Mouse (Mus musculus) B cell, adult 2 months (primary cell): ENCODE measurements around the gene Naif1.

Experiments used
- DNase-seq, 2 experiments: peaks; one replicate each; pipeline ENCODE4 v3.0.0; 2022

Naif1 gene

DNA sequence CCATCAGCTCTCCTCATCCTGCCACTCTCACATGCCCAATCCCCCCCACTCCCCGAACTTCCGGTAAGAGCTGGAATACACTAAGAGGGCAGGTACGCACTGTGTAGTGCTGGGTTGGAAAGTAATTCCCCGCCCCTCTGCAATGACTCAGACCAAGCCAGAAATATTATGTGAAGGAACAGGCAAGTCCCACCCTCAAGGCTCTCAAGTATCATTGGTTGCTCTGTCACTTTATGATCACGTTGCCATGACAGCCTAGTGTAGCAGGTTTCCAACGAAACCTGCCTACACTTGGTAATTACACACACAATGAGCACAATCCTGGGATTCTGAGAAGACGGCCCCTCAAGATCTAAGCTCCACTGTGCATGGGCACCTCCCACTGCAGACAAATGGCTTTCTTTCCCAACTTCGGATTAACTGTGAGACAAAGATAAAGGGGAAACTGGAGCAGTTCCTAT lies 22.0 kb upstream of the Naif1 start:
- DNase-seq: no peak

DNA sequence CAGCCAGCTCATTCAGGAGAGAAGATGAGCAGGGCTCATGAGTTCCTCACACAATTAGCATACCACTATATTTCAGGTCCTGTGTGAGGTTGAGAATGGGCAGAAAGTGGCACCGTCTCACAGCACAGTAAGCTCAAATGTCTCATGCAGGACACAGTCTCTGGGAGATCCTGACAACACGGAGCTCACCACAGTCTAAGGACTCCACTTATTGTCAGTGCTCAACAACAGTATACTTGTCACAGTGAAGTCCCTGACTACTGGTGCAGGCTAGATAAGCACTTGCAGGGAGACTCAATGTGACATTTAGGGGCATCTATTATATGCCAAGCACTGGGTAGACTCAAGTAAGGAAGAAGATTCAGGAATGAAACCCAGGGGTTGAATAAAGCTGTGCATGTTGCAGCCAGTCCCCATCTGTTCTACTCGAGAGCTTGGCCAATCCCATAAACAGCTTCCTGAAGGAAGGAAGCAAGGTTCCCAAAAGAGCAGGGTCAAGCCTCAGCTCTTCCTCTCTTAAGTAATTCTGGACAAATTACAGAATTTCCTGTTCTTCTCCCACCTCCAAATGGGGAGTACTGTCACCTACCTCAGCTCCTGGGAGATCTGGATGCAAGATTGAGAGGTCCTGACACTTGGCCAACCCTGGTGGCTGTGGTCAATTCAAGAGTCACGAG lies 20.9 kb upstream of the Naif1 start:
- no peak for DNase-seq

DNA sequence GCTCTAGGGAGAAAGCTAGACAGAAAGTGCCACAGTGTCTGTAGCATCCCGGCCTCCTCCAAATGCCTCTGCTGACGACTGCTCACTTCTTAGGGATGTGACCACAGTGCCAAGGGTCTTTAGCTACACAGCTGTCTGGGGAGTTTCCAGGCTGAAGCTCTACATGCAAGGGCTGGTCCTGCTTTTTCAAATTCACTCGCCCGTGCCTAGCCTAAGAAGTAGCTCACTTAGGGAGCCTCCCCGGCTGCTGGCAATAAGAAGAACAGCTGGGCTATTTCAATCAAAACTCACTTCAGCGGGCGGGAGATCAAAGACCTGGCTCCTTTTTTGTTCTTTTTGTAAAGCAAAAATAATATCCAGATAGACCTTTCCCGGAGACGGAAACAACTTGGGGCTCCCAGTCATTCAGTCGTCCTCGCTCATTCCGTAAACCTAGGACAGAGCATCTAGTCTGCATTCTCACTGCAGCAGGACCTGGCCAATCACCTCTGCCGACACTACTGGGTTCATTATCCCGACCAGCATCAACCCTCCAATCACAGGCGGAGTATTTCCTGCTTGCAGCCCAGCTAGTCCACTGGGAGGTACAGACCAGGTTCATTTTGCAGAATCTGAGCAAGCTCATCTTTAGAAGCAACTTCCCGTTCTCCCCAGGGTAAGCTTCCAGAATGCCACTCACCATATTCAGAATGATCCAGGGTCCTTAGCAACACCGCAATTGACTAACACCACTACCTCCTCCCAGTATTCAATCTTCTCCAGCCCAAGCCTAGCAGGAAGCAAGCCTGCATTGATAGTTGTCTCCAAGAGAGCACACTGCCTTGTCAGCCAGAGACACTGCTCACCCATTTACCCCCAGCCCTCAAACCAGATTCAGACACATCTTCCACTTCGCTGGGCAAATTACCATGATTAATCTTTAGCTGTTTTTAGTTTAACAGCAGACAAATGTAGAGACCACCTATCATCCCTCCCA lies 19.3 kb upstream of the Naif1 start:
- no peak for DNase-seq

DNA sequence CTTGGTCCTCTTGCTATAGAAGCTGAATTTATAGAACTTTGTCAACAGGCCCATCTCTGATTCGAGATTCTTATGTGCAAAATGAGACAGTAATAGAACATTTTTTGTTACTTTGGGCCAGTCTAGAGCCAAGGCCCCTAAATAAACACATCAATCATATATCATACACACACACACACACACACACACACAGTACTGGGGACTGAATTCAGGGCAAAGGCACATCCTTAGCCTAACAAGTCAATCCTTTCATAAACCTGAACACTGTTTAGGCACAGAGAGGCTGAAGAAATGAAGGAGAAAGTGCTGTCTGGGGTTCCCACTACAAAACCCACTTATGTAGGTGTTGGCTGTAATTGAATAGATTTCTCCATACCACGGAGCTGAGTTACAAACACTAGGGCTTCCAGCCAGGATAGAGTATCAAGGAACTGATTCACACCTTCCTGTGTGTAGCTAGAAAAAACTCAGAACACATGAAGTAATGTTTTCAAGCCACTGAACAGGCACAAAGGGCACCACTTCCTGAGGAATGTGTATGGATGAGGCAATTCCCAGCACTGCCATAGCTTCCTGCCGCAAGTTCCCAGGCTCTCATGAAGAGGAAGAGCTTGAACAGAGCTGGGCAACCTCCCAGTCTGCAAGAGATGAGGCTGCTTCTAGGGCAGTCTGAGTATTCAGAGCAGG lies 13.4 kb upstream of the Naif1 start:
- no peak for DNase-seq

DNA sequence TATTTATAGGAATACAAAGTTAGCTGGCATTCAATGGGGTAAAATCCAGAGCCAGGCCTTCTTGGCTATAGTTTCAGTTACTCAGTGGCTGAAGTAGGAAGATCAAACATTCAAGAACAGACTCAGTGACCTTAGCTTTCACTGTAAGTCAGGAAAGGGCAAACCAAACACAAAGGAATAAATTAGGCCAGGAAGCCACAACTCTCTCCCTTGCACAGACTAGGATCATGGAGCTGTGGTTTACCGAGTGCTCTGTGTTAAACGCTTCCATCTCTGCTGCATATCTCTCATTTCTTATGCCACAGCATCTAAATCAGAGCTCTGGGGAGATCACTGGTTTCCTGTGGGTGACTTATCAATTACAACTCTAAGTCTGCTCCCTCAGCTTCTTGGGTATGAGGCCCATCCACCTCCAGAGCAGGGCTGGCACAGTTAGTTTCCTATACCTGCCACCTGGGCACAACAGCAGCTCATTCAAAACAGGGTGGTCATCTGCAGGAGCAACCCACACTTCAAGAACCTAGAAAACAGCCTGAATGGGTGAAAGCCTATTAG lies 12.6 kb upstream of the Naif1 start:
- DNase-seq: no peak

DNA sequence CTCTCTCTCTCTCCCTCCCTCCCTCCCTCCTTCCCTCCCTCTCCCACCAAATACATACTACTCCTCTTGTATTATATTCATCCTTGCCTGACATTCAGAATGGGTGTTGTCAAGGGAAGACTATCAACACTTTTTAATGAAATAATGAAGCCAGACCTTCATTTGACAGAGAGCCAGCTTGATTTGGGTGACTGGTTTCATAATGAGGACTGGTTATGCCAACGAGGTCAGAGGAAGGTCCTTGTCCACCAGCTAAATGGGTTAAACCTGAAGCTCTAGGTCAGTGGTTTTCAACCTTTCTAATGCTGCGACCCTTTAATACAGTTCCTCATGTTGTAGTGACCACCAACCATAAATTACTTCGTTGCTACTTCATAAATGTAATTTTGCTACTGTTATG lies 11.5 kb upstream of the Naif1 start:
- DNase-seq: no peak

DNA sequence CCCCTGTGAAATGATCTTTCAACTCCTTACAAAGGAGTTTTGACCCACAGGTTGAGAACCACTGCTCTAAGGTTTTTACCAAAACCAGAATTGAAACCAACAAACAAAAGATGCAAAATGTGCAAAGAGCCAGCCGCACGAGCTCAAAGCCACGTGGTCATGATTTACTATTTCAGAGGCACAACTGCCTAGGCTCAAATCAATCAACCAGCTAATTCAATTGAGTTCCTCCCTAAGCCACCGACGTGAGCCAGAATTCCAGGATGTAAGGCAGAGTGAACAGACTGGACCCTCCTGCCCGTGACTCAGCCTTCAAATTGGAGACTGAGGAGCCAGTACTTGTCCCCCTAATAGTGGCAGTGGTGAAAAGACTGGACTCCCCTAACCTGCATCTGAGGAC lies 11.1 kb upstream of the Naif1 start:
- peak in 1 of 2 experiments; percentile 14 for DNase-seq

DNA sequence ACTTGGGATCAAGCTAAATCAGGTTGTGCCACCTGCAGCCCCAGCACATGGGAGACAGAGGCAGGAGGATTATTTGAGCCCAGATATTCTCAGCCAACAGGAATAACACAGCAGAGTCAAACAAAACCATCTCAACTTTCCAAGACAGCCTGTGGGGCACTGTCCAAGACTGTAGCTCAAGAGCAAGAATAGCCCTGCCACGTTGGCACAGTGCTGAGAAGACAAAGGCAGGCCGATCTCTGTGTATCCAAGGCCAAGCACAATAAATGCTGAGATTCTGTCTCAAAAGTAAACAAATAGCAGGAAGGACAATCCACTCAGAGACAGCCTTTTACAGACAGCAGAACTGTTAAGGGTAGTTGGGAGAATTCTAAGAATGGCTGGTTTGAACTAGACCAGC lies 10.1 kb upstream of the Naif1 start:
- no peak for DNase-seq

DNA sequence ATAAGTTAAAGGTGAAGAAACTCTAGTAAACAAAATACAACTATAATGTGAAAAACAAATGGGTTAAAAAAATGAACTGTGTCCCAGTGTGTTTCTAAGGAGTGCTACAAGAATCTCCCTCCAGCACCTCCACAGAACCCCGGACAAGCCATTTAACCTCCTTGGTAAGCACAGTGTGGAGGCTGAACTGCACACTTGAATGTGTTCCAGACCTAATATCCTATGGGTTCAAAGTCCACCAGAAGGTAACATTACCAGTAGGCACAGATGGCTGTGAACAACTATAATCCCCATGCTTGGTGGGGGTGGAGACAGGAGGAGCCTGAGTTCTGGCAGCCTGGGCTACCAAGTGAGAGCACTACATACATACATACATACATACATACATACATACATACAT lies 9.6 kb upstream of the Naif1 start:
- DNase-seq: no peak

DNA sequence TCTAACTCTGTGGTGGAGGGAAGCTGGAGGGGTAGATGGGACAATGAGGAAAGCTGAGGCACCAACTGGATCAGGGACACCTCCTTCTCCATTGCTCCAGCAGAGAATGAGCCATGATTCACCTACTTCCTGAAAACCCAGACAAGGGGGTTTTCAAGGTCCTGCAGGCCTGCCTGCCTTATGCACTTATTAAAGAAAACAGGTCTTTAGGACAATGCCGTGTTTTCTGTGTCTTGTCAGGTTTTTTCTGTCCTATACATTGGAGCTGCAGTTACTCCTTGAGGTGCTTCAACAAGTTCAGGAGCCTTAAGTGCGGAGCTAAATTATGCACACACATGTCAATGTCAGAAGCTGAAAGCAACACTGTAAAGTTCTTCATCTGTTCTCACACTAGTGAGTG lies 8.7 kb upstream of the Naif1 start:
- DNase-seq: no peak

DNA sequence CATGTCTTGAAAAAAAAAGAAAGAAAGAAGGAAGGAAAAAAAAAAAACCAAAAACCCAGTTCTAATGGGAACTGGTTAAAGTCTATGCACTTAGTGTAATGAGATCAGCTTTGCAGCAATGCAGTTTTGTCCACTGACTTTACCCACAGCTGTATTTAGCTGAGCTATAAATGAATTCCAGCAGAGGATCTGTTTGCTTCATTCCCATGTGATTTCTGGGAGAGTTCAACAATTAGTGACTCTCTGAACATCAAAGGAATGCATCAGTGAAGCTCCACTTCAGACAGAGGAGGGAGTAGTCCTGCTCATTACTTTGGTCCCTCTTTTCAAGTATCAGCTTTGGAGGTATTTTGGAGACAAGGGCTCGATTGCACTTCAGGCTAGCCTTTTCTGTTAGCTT lies 4.7 kb upstream of the Naif1 start:
- DNase-seq: no peak

DNA sequence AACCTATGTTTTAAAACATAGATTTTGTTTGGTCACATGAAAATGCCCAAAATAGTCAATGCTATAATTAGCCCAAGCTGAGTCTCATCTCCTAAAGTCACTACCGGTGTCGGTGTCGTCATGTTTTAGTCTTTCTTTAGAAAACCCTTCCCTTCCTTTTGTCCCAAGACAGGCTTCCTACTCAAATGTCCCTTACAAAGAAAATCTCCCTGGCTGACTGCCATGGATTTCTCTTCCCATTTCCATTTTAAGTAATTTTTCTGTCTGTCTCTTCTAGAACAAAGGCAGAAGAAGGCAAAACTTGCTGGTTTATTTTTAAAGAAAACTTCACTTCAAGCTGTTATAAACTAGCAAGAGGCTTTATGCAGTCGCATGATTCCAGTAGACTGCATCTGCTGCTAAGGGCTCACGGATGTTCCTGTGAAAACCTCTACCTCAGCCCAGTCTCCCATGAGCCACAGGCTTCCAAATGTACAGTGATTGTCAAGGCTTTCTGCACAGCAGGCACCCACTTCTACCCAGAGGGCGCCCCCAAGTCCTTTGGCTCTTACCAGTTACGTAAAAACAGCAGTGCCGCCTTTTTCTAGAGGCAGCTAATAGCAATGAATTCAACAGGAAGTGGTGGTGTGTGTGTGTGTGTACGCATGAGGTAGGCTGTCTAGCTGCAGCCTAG lies 2.9 kb upstream of the Naif1 start:
- peak; percentile 73 to 76 for DNase-seq

DNA sequence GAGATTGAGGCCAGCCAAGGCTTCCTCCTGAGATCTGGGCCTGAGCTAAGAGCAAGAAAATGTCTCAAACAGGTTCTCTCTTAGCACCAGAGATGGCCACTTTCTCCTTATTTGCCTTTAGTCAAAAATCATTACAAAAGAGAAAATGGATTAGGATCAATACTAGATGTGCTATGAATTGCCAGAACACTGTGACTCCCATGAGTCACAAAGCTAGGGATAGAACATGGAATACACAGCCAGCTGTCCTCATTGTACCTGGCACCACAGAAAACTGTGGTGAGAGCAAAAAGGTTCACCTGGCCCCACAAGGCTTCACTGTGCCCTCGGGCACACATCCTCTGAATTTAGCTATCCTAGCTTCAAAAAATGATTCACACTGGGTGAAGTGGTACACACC lies 1.8 kb upstream of the Naif1 start:
- no peak for DNase-seq

DNA sequence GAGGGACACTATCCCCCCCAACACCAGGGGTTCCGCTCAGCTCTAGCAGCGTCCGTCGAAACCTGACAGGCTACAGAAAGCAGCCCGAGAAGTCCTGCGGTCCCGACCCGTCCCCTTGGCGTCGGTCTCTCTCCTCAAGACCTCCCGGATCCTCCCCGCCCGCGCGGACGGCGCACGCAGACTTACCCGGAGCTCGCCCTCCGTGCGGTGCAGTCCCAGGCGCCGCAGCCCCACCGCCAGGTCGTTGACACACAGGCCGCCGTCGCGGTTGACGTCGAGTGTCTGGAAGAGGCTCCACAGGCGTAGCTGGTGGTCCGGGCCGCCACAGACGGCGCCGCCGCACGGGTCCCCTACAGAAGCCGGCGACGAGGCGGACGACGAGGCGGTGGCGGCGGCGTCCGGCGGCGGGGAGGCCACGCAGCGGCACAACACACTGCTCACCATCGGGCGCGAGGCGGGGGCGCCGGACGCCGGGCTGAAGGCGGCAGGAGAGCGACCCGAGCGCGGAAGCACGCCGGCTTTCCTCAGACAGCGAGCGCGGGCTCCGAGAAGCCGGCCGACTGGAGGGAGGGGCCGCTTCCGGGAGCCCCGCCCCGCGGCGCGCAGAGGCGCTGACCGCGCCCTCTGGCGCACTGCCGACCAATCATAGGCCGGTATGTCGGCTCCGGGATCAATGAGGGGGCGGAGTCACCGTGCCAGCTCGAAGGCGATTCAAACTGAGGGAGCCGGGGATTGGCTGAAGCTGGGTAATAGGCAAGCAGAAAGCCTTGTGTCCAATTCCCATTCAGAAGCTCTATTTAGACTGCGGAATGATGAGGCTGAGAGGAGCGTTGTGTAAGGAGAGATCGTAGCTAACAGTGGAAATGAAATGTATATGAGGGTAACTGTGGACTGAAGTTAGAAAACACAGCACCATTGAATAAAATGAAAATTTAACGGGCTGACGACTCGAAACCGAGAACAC lies 906 bp downstream of the Naif1 start, which contains the start of gene Slc25a25:
TSS of gene Slc25a25 (minus strand) at position 565 of the 964 bp plus-strand sequence.
- peak; percentile 96 to 97 for DNase-seq

DNA sequence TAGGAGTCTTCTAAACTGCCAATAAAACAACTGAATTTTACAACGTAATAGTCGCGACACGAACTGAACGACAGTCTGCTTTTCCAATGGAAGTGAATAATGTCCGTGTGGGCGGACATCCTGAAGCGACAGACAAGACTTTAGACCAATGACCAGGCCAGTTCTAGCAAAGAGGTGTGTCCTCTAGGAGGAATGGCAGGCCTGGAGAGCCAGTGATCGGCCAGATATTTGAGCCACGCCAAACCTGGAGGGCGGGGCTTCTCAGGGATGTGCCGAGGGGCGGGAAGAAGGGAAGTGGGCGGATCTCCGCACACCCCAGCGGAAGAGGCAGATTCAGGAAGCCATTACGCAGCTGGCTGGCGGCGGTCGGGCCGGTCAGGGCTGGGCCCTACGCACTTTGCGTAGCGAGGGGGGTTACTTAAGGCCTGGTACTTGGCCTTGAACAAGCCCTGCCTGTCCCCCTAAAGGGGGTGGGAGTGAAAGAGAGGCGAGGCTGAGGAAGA lies 1.7 kb downstream of the Naif1 start:
- DNase-seq: peak; percentile 99

DNA sequence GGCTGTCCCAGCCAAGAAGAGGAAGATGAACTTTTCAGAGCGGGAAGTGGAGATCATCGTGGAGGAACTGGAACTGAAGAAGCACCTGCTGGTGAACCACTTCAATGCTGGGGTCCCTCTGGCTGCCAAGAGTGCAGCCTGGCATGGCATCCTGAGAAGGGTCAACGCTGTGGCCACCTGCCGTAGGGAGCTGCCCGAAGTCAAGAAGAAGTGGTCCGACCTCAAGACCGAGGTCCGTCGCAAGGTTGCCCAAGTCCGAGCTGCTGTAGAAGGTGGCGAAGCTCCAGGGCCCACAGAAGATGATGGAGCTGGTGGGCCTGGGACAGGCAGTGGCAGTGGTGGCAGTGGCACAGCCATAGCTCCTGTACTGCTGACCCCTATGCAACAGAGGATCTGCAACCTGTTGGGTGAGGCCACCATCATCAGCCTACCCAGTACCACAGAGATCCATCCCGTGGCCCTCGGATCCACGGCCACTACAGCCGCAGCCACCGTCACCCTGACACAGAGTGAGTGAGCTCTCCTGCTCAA lies 2.2 kb downstream of the Naif1 start:
- DNase-seq: no peak

DNA sequence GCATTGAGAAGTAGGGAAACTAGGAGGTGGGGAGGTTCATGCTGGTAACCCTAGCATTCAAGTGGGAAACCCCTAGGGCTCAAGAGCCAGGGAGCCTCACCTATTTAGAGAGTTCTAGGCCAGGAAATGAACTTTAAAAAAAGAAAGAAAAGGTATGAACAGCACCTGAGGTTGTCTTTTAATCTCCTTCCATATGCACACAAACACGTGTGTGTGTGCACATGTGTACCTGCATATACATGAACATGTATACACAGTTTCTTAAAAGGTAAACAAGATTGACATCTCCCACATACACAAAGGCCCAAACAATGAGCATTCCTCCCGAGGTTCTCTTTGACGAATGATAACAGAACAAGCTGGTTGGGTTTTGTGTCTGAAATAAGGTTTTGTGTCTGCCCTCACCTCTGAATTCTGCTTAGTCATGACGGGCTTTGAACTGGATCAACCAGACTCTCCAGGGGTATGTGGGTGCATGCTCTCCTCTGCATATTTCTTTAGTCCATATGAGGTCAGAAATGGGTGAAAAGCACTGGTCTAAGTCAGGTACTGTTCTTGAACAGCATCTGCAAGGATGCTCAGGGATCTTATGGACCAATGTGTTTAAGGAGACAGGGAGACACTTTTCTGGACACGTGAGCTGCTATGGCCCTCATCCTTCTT lies 3.5 kb downstream of the Naif1 start:
- DNase-seq: no peak

DNA sequence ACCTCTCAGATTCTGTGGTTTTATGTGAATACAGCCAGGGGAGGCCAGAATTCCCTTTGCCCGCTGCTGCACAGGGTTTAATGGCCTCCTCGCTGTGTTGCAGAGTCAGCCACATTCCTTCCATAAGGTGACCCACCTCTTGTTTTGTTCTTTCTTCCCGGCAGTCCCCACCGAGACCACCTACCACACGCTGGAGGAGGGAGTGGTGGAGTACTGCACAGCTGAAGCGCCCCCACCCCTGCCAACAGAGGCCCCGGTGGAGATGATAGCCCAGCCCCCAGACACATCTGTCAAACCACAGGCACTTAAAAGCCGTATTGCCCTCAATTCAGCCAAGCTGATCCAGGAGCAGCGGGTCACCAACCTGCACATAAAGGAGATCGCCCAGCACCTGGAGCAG lies 4.4 kb downstream of the Naif1 start:
- DNase-seq: no peak

DNA sequence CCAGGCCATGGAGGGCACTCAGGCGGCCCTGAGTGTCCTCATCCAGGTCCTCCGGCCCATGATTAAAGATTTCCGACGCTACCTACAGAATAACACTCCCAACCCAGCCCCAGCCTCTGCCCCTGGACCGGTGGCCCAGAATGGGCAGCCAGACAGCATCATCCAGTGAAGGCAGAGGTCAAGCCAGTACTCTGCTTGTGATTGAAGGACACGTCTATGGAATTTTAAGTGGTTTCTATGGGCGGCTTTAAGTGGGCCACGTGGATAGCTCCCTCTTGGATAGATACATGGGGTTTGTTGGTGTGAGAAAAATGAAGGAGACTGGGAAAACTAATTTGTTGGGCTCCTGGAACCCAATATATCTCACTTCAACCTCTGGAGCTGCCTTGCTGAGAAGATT lies 4.8 kb downstream of the Naif1 start:
- DNase-seq: no peak

DNA sequence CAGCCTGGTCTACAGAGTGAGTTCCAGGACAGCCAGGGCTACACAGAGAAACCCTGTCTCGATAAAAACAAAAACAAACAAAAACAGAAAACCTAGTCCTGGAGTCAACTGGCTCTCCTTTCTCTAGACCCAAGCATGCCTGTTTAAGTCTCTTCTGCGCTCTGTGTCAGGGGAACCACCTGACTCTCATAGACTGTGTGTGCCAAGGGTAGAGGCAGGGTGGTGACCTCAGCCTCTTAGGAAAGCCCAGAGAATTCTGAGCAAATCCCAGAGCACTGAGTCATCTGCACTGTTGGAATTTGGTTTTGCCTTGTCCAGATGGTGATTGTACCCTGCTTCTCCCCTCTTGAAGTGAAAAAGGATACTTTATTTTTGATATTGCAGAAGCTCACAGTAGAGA lies 8.0 kb downstream of the Naif1 start:
- no peak for DNase-seq
